Mouse (Mus musculus) testis, adult 2 months (tissue): ENCODE data around the gene Dixdc1.

Experiments used
- CTCF ChIP-seq: fragments of 200-500 bp; IDR thresholded peaks from 2 replicates; pipeline ENCODE4 v1.5.1; 2012; ENCODE audit warnings: low read depth, mild to moderate bottlenecking, inconsistent platforms, low read length, moderate library complexity; ENCODE audit not compliant: control insufficient read depth, insufficient read depth, insufficient replicate concordance
- POLR2A ChIP-seq: fragments of 200-500 bp; IDR thresholded peaks from 2 replicates; pipeline ENCODE4 v1.6.1; 2012; ENCODE audit warnings: low read depth, mild to moderate bottlenecking, inconsistent platforms, low read length, moderate library complexity; ENCODE audit not compliant: control insufficient read depth

- no peak for TF ChIP-seq CTCF
- no peak for TF ChIP-seq POLR2A
Measured at GRCm38 (mm10) chr9:50745806-50746205, 6.5 kb upstream of the Dixdc1 start.
